Mouse (Mus musculus) B cell, adult 67 days (primary cell): Measurements from ENCODE around the gene Tamm41. TPM values are rescaled to one million over a fixed set of nuclear protein-coding genes. Genes with fewer than 3 reads are reported as not detected.

Experiments
- total RNA-seq, 2 experiments: library from RNA; stranded (reverse); gene quantifications; 4 replicates each; pipeline ENCODE4 v1.2.4; 2023

Tamm41 gene
- total RNA-seq: 10 to 100 TPM; 24.0 to 28.3 TPM

DNA sequence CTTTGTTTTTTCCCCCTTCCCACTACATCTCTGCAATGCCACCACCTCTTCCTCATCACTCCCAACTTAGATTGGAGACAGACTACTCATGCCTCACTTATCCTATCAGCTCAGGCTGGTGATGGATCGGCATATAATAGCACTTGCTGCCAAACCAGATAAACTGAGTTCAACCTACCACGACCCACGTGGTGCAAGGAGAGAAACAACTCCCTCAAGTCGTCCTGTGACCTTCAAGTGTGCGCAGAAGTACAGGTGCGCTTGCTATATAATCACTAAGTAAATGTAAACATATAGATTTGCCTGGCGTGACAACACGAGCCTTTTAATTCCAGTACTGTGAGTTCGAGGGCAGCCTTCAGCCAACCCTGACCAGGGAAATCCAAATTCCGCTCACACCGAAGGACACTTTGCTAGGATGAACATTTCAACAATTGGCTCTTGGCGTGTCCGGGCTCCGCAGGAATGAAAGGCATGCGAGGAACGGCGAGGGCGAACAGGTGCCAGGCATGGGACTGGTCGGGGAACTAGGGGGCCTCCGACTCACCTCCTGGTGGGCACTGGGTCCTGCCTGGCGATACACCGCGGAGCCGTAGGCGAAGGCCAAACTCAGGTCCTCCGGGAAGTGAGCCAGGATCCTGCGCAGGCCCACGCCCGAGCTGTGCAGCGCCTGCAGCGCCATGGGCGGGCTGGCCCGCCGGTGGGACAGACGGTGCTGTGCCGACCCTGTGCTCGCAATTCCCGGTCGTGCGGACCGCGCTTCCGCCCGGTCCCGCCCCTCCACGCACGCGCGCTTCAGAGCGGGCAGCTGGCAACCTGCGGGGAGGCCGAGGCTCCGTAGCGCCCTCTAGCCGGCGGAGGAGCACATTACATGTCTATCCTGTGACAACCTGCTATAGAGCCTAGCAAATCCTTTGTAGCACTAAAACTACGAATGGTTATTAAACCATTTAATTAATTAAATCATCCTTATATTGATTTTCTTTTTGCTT is at the start of gene Tamm41:
TSS of gene Tamm41 (minus strand) at position 774 of the 992 bp plus-strand sequence.

DNA sequence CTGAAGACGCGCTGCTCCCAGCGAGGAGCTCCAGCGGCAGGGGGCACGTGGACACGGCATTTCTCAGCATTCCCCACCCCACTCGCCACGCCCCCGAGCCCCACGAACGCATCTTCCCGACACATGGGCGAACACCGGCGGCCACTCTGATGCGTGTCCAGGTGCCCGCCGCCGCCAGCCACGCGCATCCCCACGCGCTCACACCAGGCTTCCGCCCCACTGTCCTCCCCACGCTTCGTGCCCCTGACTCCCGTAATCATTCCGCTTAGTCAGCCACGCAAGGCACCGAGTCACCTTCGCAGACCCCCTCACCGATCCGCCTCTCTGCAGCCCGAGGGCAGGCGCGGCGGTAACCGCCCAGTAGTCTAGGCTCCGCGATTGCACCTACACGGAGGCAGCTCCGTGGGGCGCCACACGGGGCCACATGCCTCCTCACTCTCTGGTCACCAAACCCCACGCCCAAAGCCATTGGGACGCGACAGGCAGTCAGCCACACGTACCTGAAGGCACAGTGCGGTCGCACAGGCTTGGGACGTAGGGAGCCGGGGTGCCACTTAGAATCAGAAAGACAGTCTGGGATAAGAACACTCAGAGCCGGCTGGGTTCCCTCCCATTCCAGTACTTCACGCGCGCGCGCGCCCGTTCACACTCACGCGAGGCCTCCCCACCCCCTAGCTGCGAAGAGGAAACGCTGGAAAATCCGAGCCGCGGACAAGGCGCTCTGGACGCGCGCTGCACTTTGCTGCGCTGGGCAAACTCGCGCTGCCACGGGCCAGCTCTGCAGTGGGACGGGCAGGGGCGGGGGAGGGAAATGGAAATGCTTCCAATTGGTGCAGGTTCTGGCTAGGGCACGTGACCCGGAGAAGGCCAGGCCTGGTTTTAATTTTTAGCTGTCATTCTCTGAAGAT is 68.2 kb downstream of the Tamm41 start, which contains the start of gene Vgll4:
TSS of gene Vgll4 (minus strand) at position 782 of the 908 bp plus-strand sequence.

Other genes starting within 250 kb of the Tamm41 start
- 10 to 100 TPM; 64.0 to 77.4 TPM for gene Vgll4, start 67.9 kb downstream of the Tamm41 start, total RNA-seq
- gene Syn2, start 97.0 kb upstream of the Tamm41 start, total RNA-seq: not detected
- not detected for gene Gm17482, start 189.5 kb upstream of the Tamm41 start, total RNA-seq
- not detected for gene Timp4, start 214.3 kb upstream of the Tamm41 start, total RNA-seq